Mouse (Mus musculus) forebrain, embryonic 11.5 days (tissue): ENCODE measurements at regions not wholly inside any gene's neighbourhood (a gene's known extent, or its start where the extent isn't known, plus 50 kb on each side); places are given as distances from the start of the nearest gene placed in this dataset.
"Not testable (repeated sequence)": the region's sequence is repeated elsewhere in the genome, so short reads cannot be mapped to it uniquely, and the experiment has no call there.

Experiments used
- ATAC-seq: fragments of 200-750 bp; cut with Nextera tagmentation; replicated peaks from 2 replicates; pipeline ENCODE4 v1.8.0; 2017; ENCODE audit warnings: moderate TSS enrichment; ENCODE audit not compliant: low FRiP score
- DNase-seq: peaks from one replicate; pipeline ENCODE4 v3.0.0-alpha.2; 2017; ENCODE audit warnings: low spot score
- H3K27ac ChIP-seq: fragments of 300-500 bp; sonication (generic); 2 replicates; pipeline ENCODE4 v1.5.1; 2014; ENCODE audit warnings: low read depth, low read length
- H3K27me3 ChIP-seq: fragments of 300-500 bp; sonication (generic); 2 replicates; pipeline ENCODE4 v1.6.1; 2014; ENCODE audit warnings: mild to moderate bottlenecking, low read length, mixed read lengths; ENCODE audit not compliant: control insufficient read depth, insufficient read depth
- H3K36me3 ChIP-seq: fragments of 300-500 bp; sonication (generic); 2 replicates; pipeline ENCODE4 v1.6.1; 2014; ENCODE audit warnings: mild to moderate bottlenecking, low read length, moderate library complexity, mixed read lengths; ENCODE audit not compliant: control insufficient read depth, insufficient read depth
- H3K4me1 ChIP-seq: fragments of 300-500 bp; sonication (generic); replicated peaks from 2 replicates; pipeline ENCODE4 v1.6.1; 2014; ENCODE audit warnings: low read length, mixed read lengths; ENCODE audit not compliant: control insufficient read depth, insufficient read depth
- H3K4me2 ChIP-seq: fragments of 300-500 bp; sonication (generic); 2 replicates; pipeline ENCODE4 v1.6.1; 2014; ENCODE audit warnings: low read depth, mild to moderate bottlenecking, low read length, moderate library complexity, mixed read lengths; ENCODE audit not compliant: severe bottlenecking
- H3K4me3 ChIP-seq: fragments of 300-500 bp; sonication (generic); 2 replicates; pipeline ENCODE4 v1.5.1; 2014; ENCODE audit warnings: low read depth, low read length
- H3K9ac ChIP-seq: fragments of 300-500 bp; sonication (generic); 2 replicates; pipeline ENCODE4 v1.6.1; 2014; ENCODE audit warnings: low read length
- H3K9me3 ChIP-seq: fragments of 300-500 bp; sonication (generic); 2 replicates; pipeline ENCODE4 v1.6.1; 2016; ENCODE audit warnings: low read length, mixed read lengths; ENCODE audit not compliant: control insufficient read depth
- WGBS: fragments of 180-500 bp; shearing (Covaris S2); extraction: QIAGEN DNeasy Blood & Tissue Kit; methylation state at CpG from one replicate; pipeline ENCODE4 v1.1.7; 2014; 5-methylcytosine and 5-hydroxymethylcytosine counted together

DNA sequence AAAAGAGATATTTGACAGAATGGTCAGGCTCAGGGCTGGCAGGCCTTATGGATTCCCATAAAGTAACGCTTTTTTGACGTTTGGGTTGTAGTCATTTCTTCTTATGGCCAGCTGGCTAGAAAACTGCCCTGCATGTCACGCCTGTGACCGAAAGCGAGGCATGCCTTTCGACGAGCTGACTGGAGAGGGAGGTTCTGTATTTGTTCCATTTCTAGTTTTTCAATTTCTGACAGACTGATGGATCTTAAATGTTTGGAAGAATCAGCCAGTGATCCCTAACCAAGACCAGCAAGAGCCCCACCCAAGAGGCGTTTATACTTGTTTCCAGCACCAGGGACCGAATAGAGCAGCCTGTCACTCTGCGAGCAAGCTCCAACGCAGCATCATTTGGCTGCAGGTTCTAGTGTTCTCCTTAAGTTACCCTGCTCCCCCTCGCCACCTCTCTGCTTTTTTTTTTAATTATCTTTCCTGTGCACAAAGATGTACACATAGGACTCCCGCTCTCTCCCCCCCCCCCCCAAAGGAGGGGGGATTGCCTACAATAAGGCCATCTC is 243.2 kb upstream of the Gm6793 start:
- peaks cover 9% of the 10 kb centered on the region for H3K4me1 ChIP-seq
- H3K27me3 ChIP-seq, result no peaks in the 10 kb centered on the region
- H3K9ac ChIP-seq, result peak overlapping the region; percentile 21; the same call in 1 of the 2 replicates
- 23% methylated on average over 13 of the region's 13 CpGs for WGBS
- no peak for DNase-seq
- H3K4me2 ChIP-seq, result peak overlapping the region; percentile 47
- 0 out of 2 replicates have a peak overlapping the region, but pooled peaks have one; percentile 4 for H3K27ac ChIP-seq
- no peaks in the 10 kb centered on the region for H3K36me3 ChIP-seq
- peak; percentile 55 for ATAC-seq
- H3K4me3 ChIP-seq, result peak overlapping the region; percentile 19
- no peaks in the 10 kb centered on the region for H3K9me3 ChIP-seq

- Histone ChIP-seq H3K9me3 (no peaks in the 10 kb centered on the region), H3K4me1 (peaks cover 9% of the 10 kb centered on the region), H3K9ac (peak overlapping the region; percentile 21; the same call in 1 of the 2 replicates), H3K4me3 (peak overlapping the region; percentile 19), H3K27me3 (no peaks in the 10 kb centered on the region), H3K27ac (no peak overlapping the region), H3K36me3 (no peaks in the 10 kb centered on the region), H3K4me2 (peak overlapping the region; percentile 47)
- peak; percentile 66 for ATAC-seq
- DNase-seq, result peak; percentile 52
- WGBS, result 6% methylated on average over 18 of the region's 18 CpGs
Measured at GRCm38 (mm10) chr8:112257311-112257894, 242.6 kb upstream of the Gm6793 start.

- not testable (repeated sequence) for DNase-seq, ATAC-seq, H3K4me3 ChIP-seq, H3K27me3 ChIP-seq, H3K9me3 ChIP-seq, H3K4me1 ChIP-seq, H3K27ac ChIP-seq, H3K9ac ChIP-seq, H3K36me3 ChIP-seq, H3K4me2 ChIP-seq
- WGBS, result 82% methylated on average over 2 of the region's 2 CpGs
Measured at GRCm38 (mm10) chr8:112246629-112247028, 231.8 kb upstream of the Gm6793 start.

GRCm38 (mm10) chr8:112238681-112239080 is 223.8 kb upstream of the Gm6793 start:
- Histone ChIP-seq H3K27me3 (no peaks in the 10 kb centered on the region), H3K4me1 (no peaks in the 10 kb centered on the region), H3K36me3 (no peaks in the 10 kb centered on the region), H3K27ac (no peak overlapping the region), H3K9me3 (no peaks in the 10 kb centered on the region), H3K9ac (no peak overlapping the region), H3K4me3 (no peak overlapping the region), H3K4me2 (no peak overlapping the region)
- DNase-seq (no peak), ATAC-seq (no peak)
- 83% methylated on average over 9 of the region's 9 CpGs for WGBS

GRCm38 (mm10) chr8:112236751-112237150 is 221.9 kb upstream of the Gm6793 start:
- not testable (repeated sequence) for H3K9me3 ChIP-seq, H3K27me3 ChIP-seq, ATAC-seq, H3K36me3 ChIP-seq, H3K9ac ChIP-seq, H3K4me1 ChIP-seq, H3K4me2 ChIP-seq, DNase-seq, H3K27ac ChIP-seq, H3K4me3 ChIP-seq
- 94% methylated on average over 19 of the region's 19 CpGs for WGBS

- H3K9me3 ChIP-seq, result no peaks in the 10 kb centered on the region
- H3K4me1 ChIP-seq, result no peaks in the 10 kb centered on the region
- H3K4me2 ChIP-seq, result no peak overlapping the region
- no peak overlapping the region for H3K9ac ChIP-seq
- DNase-seq (no peak), ATAC-seq (no peak)
- H3K36me3 ChIP-seq, result no peaks in the 10 kb centered on the region
- H3K27ac ChIP-seq, result no peak overlapping the region
- no peaks in the 10 kb centered on the region for H3K27me3 ChIP-seq
- 79% methylated on average over 6 of the region's 6 CpGs for WGBS
- H3K4me3 ChIP-seq, result no peak overlapping the region
Measured at GRCm38 (mm10) chr8:112219656-112220055, 204.8 kb upstream of the Gm6793 start.

DNA sequence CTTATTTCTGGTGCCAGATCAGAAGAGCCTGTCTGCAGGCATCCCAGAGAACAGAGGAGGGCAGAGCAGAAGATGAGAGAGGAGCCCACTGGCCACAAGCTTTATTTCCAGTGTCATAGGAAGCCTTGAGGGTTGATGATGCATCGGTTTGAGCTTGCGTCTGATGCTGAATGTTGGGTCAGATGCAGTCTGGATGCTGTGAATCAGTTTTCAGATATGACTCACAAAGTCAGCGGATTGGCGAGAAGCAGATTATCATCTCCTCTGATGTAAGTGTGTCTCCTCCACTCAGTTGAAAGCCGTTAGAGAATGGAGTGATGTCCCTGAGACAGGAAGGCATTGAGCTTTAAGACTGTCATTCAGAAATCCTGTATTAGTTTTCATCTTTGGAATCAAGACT is 197.3 kb upstream of the Gm6793 start:
- H3K27me3 ChIP-seq, result no peaks in the 10 kb centered on the region
- no peak for ATAC-seq
- no peaks in the 10 kb centered on the region for H3K36me3 ChIP-seq
- WGBS, result 88% methylated on average over 5 of the region's 5 CpGs
- H3K4me2 ChIP-seq, result no peak overlapping the region
- H3K9me3 ChIP-seq, result no peaks in the 10 kb centered on the region
- H3K4me1 ChIP-seq, result no peaks in the 10 kb centered on the region
- no peak for DNase-seq
- no peak overlapping the region for H3K4me3 ChIP-seq
- no peak overlapping the region for H3K9ac ChIP-seq
- no peak overlapping the region for H3K27ac ChIP-seq

GRCm38 (mm10) chr8:112196423-112196822 is 181.6 kb upstream of the Gm6793 start:
- no peaks in the 10 kb centered on the region for H3K4me1 ChIP-seq
- no peaks in the 10 kb centered on the region for H3K9me3 ChIP-seq
- WGBS, result 34% methylated on average over 1 of the region's 1 CpGs
- H3K4me2 ChIP-seq, result no peak overlapping the region
- H3K27ac ChIP-seq, result no peak overlapping the region
- DNase-seq (no peak), ATAC-seq (no peak)
- H3K9ac ChIP-seq, result no peak overlapping the region
- H3K27me3 ChIP-seq, result no peaks in the 10 kb centered on the region
- no peaks in the 10 kb centered on the region for H3K36me3 ChIP-seq
- H3K4me3 ChIP-seq, result no peak overlapping the region

GRCm38 (mm10) chr8:112195880-112196279 is 181.0 kb upstream of the Gm6793 start:
- WGBS, result 76% methylated on average over 2 of the region's 2 CpGs
- Histone ChIP-seq H3K27me3 (no peaks in the 10 kb centered on the region), H3K27ac (no peak overlapping the region), H3K9me3 (no peaks in the 10 kb centered on the region), H3K9ac (no peak overlapping the region), H3K4me1 (no peaks in the 10 kb centered on the region), H3K4me3 (no peak overlapping the region), H3K36me3 (no peaks in the 10 kb centered on the region), H3K4me2 (no peak overlapping the region)
- ATAC-seq (no peak), DNase-seq (no peak)
